Mouse (Mus musculus): Measurements from ENCODE around the gene Nat9. TPM values are rescaled to one million over a fixed set of nuclear protein-coding genes. Genes with fewer than 3 reads are reported as not detected.

Gene Nat9
- polyA plus RNA-seq (2012; rRNA removed): 22.7 and 35.6 TPM in 2 replicates

DNA sequence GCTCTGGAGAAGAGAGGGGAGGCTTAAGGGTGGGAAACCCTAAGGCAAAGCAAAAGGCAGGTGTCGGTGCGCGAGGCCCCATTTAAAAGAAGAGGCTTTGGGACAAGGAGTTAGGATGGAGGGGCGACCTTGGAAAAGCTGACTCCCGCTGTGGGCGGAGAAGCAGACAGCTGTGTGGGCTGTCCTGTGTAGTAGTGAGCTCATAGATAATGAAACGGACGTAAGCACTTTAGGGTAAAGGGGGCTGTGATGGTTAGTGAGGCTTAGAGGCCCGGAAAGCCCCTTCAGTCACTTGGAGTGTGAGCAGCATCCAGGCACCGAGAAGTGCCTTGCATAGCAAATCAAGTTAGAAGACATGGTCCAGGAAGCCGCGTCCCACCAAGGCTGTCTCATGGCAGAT, at the start of gene Nat9:
Nat9 (minus strand) TSS at position 167 of the 400 bp plus-strand sequence.
- Histone ChIP-seq H3K27me3 (ENCODE audit: control insufficient read depth, insufficient read depth, low read length) (no peaks in the 10 kb centered on the region), H3K4me3 (ENCODE audit: low read depth, low read length) (peak within 1 kb of the TSS; percentile 83), H3K36me3 (ENCODE audit: control insufficient read depth, insufficient read depth, low read length) (peaks cover 9% of the 10 kb centered on the region), H3K27ac (ENCODE audit: insufficient read depth, low read depth, low read length) (peak within 1 kb of the TSS; percentile 79), H3K4me1 (ENCODE audit: control insufficient read depth, insufficient read depth, insufficient read length, low read length) (peaks cover 19% of the 10 kb centered on the region)
- no peak for TF ChIP-seq CTCF (IDR thresholded peaks at IDR 0.05; ENCODE audit: extremely low read depth, insufficient read length, insufficient replicate concordance, low read depth, low read length)
- no peak for TF ChIP-seq POLR2A (IDR thresholded peaks at IDR 0.05; ENCODE audit: low read depth, low read length)
- 8% methylated on average over 12 of the region's 12 CpGs for WGBS

DNA sequence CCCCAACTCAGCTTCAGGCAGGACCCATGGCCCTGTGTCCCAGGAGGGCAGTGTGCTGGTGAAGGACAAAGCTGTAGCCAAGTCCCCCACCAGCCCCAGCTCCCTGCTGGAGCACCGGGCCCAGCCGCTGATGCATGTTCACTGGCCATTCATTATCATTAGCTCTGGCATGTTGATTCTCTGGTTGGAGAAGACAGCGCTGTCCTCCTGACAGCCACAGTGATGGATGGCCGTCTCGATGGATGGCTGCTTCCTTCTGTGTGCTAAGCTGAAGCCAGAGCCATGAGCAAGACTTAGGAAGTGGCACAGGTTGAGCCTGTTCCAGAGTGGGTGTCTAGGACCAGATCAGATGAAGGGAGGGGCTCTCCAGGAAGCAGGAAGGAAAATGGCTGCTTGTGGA, 48.9 kb upstream of the Nat9 start:
- no peaks in the 10 kb centered on the region for H3K27me3 ChIP-seq (ENCODE audit: control insufficient read depth, insufficient read depth, low read length)
- H3K36me3 ChIP-seq (ENCODE audit: control insufficient read depth, insufficient read depth, low read length): 0 out of 2 replicates have a peak, but pooled peaks cover 2% of the 10 kb centered on the region
- no peak overlapping the region for H3K4me3 ChIP-seq (ENCODE audit: low read depth, low read length)
- H3K4me1 ChIP-seq (ENCODE audit: control insufficient read depth, insufficient read depth, insufficient read length, low read length): peaks cover 4% of the 10 kb centered on the region; the same call in 1 of the 2 replicates
- 65% methylated on average over 5 of the region's 5 CpGs for WGBS
- H3K27ac ChIP-seq (ENCODE audit: insufficient read depth, low read depth, low read length): no peak overlapping the region
- TF ChIP-seq CTCF (IDR thresholded peaks at IDR 0.05; ENCODE audit: extremely low read depth, insufficient read length, insufficient replicate concordance, low read depth, low read length) (no peak), POLR2A (IDR thresholded peaks at IDR 0.05; ENCODE audit: low read depth, low read length) (no peak)

DNA sequence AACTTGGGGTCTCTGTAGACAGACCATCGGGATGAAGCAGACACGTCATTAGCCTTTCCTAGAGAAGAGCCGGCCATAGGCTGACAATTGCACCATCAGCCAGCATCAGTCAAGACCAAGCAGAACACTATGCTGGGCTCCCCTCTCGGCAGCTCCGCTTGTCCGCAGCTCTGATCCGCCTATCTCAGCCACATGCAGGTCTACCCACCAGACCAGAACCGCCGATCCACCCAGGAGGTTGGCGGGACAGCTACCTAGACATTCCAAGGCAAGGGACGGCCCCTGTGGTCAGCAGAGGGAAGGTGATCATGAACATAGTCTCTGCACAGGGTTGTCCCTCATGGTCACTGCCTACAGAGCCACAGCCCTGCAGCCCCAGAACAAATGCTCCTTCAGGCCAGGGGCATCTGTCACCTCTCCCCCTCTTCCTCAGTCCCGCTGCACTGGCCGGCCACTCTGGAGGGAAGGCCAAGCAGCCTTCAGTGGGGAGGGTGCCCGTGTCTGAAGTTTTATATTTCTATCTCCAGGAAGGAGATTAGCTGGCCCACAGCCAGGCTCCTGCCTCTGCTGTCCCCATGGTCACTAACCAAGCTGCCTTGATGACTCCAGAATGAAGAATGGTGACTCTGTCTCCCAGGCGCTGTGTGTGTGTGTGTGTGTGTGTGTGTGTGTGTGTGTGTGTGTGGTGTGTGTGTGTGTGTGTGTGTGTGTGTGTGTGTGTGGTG, 46.8 kb upstream of the Nat9 start:
- peaks cover 7% of the 10 kb centered on the region for H3K4me1 ChIP-seq (ENCODE audit: control insufficient read depth, insufficient read depth, insufficient read length, low read length)
- WGBS: 85% methylated on average over 15 of the region's 15 CpGs
- no peak for TF ChIP-seq CTCF (IDR thresholded peaks at IDR 0.05; ENCODE audit: extremely low read depth, insufficient read length, insufficient replicate concordance, low read depth, low read length)
- TF ChIP-seq POLR2A (IDR thresholded peaks at IDR 0.05; ENCODE audit: low read depth, low read length): no peak

DNA sequence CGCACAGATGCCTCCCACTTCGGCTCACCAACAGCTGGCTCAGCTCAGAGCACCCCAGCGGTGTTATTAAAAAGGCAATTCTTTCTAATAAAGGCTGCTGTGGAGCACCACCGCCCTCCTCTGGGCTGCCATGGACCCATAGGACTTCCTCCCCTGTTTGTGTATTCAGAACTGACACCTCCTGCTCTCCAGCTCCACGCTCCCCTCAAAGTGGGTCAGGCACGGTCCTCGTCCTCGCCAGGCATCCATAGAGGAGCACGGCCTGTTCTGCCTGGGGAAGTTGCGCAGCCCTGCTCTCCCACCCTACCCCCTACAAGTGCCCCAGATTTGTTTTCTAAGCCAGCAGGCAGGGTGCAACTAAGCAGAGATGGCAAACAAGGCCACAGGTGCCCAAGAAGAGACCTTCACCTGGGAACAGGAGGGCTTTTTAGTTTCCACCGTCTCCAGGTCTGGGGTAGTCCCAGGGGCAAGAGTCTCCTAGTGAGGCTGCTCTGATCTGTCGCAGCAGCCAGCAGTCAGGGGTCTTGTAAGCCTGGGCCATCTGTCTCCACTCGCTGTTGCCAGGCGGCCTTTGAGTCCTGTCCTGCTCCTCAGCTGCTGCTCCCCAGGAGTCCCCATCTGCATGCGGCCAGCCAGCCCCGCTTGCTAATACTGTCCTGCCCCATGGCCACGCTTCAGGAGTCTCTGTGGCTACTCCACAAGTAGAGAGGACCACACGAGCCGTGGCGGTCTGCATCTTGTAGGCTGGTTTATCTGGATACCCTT, 46.0 kb upstream of the Nat9 start:
- Histone ChIP-seq H3K36me3 (ENCODE audit: control insufficient read depth, insufficient read depth, low read length) (0 out of 2 replicates have a peak, but pooled peaks cover 2% of the 10 kb centered on the region), H3K4me1 (ENCODE audit: control insufficient read depth, insufficient read depth, insufficient read length, low read length) (peaks cover 7% of the 10 kb centered on the region), H3K4me3 (ENCODE audit: low read depth, low read length) (no peak overlapping the region), H3K27me3 (ENCODE audit: control insufficient read depth, insufficient read depth, low read length) (no peaks in the 10 kb centered on the region), H3K27ac (ENCODE audit: insufficient read depth, low read depth, low read length) (no peak overlapping the region)
- 94% methylated on average over 20 of the region's 20 CpGs for WGBS
- TF ChIP-seq CTCF (IDR thresholded peaks at IDR 0.05; ENCODE audit: extremely low read depth, insufficient read length, insufficient replicate concordance, low read depth, low read length) (no peak), POLR2A (IDR thresholded peaks at IDR 0.05; ENCODE audit: low read depth, low read length) (no peak)

More for the DNA sequence above, 46.8 kb upstream of the Nat9 start:
- Histone ChIP-seq H3K27me3 (ENCODE audit: control insufficient read depth, insufficient read depth, low read length) (no peaks in the 10 kb centered on the region), H3K36me3 (ENCODE audit: control insufficient read depth, insufficient read depth, low read length) (0 out of 2 replicates have a peak, but pooled peaks cover 2% of the 10 kb centered on the region), H3K4me3 (ENCODE audit: low read depth, low read length) (no peak overlapping the region), H3K27ac (ENCODE audit: insufficient read depth, low read depth, low read length) (no peak overlapping the region)

DNA sequence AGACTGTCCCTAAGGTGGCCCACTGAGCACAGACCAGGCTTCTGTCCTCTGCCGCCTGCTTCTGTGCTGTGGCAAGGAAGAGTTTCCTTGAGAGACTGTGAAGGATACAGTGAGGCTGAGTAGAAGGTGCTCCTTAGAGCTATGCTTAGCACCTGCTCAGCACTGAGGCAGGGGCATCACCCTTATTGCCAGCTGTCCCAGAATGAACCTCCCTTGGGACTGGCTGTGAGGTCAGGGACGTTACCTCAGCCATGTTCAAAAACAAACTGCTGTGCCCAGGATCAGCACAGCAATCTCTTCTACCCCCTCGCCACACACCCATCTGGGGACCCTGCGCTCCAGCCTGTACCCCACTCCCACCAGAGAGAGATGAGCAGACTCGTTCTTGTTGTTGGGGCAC, 45.2 kb upstream of the Nat9 start:
- Histone ChIP-seq H3K4me3 (ENCODE audit: low read depth, low read length) (no peak overlapping the region), H3K27me3 (ENCODE audit: control insufficient read depth, insufficient read depth, low read length) (no peaks in the 10 kb centered on the region), H3K36me3 (ENCODE audit: control insufficient read depth, insufficient read depth, low read length) (0 out of 2 replicates have a peak, but pooled peaks cover 3% of the 10 kb centered on the region), H3K27ac (ENCODE audit: insufficient read depth, low read depth, low read length) (no peak overlapping the region), H3K4me1 (ENCODE audit: control insufficient read depth, insufficient read depth, insufficient read length, low read length) (peaks cover 7% of the 10 kb centered on the region)
- 95% methylated on average over 5 of the region's 5 CpGs for WGBS
- no peak for TF ChIP-seq CTCF (IDR thresholded peaks at IDR 0.05; ENCODE audit: extremely low read depth, insufficient read length, insufficient replicate concordance, low read depth, low read length)
- TF ChIP-seq POLR2A (IDR thresholded peaks at IDR 0.05; ENCODE audit: low read depth, low read length): no peak

DNA sequence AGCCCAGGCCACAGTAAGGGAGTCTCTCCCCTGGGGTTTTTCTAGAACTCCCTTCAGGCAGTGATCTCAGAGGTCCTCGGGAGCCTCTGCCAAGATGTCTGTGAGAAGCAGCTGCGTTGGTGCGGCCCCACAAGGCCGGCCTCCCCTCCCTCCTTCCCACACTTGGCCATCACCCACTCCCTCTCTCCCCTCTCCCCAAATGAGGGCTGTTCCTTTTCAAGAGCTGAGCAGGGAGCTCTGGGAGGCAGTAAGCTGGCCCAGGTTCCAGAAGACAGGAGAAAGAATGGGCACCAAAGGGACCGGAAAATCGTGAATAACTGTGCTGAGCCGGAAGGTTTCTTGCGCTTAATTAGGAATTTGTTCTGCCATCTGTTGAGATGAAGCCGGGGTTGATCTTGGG, 44.3 kb upstream of the Nat9 start:
- Histone ChIP-seq H3K27ac (ENCODE audit: insufficient read depth, low read depth, low read length) (no peak overlapping the region), H3K27me3 (ENCODE audit: control insufficient read depth, insufficient read depth, low read length) (no peaks in the 10 kb centered on the region), H3K36me3 (ENCODE audit: control insufficient read depth, insufficient read depth, low read length) (0 out of 2 replicates have a peak, but pooled peaks cover 3% of the 10 kb centered on the region), H3K4me1 (ENCODE audit: control insufficient read depth, insufficient read depth, insufficient read length, low read length) (peaks cover 7% of the 10 kb centered on the region), H3K4me3 (ENCODE audit: low read depth, low read length) (no peak overlapping the region)
- no peak for TF ChIP-seq POLR2A (IDR thresholded peaks at IDR 0.05; ENCODE audit: low read depth, low read length)
- TF ChIP-seq CTCF (IDR thresholded peaks at IDR 0.05; ENCODE audit: extremely low read depth, insufficient read length, insufficient replicate concordance, low read depth, low read length): no peak
- WGBS: 53% methylated on average over 9 of the region's 9 CpGs
